In genomic region chr8:82773332-82774092, GRCm38 (mm10) we compare ENCODE assay signal across 8 mouse cellular contexts. TPM values are rescaled to one million over a fixed set of nuclear protein-coding genes. Genes with fewer than 3 reads are reported as not detected.
DNase-seq lines count a peak whose midpoint lies in the region; ATAC-seq and TF ChIP-seq lines count a peak whose summit lies in the region.

No protein-coding gene starts in this region.

- peak overlapping the region; percentile 90 for H3K4me2 ChIP-seq in hindbrain, postnatal 0 days (ENCODE audit: low read depth, low read length)

- H3K4me1 ChIP-seq in cerebellum, adult 2 months (ENCODE audit: control insufficient read depth, insufficient read depth, low read length) = no peaks in the 10 kb centered on the region; the same call in 1 of the 2 replicates
- peaks cover 8% of the 10 kb centered on the region; the same call in 1 of the 2 replicates for H3K4me1 ChIP-seq in hindbrain, postnatal 0 days (ENCODE audit: insufficient read depth, low read length)

- DNase-seq in cerebellum, adult 2 months = no peak
- no peak for DNase-seq in cerebellum, adult 11 months
- peak; percentile 17 for DNase-seq in urinary bladder, postnatal 25 days (ENCODE audit: low spot score)
- DNase-seq in urinary bladder, postnatal 14 days (ENCODE audit: low spot score) = no peak
- no peak for DNase-seq in hindbrain, postnatal 0 days (ENCODE audit: low spot score)
- DNase-seq in testis, postnatal 10 days (ENCODE audit: low spot score) = peak; percentile 44
- no peak for DNase-seq in natural killer cell, adult 2 months (ENCODE audit: low spot score in 2 of 2)

- WGBS in cerebellum, adult 2 months = 4% methylated on average over 35 of the region's 35 CpGs
- WGBS in hindbrain, postnatal 0 days = 4% methylated on average over 35 of the region's 35 CpGs

- no peaks in the 10 kb centered on the region for H3K27me3 ChIP-seq in cerebellum, adult 2 months (ENCODE audit: control insufficient read depth, insufficient read depth, low read length)
- no peaks in the 10 kb centered on the region for H3K27me3 ChIP-seq in hindbrain, postnatal 0 days (ENCODE audit: insufficient read depth, low read length)

- no peak; the same call in 1 of the 2 replicates for TF ChIP-seq POLR2A in cerebellum, adult 2 months (IDR thresholded peaks at IDR 0.05; ENCODE audit: borderline replicate concordance, insufficient read depth, low read length)

- ATAC-seq in hindbrain, postnatal 0 days = peak; percentile 88
- peak; percentile 57 for ATAC-seq in megakaryocyte, adult 5-6 weeks (ENCODE audit: poor library complexity, severe bottlenecking)

- H3K27ac ChIP-seq in cerebellum, adult 2 months (ENCODE audit: insufficient read depth, low read length) = peak overlapping the region; percentile 23; the same call in 1 of the 2 replicates
- peak overlapping the region; percentile 84 for H3K27ac ChIP-seq in hindbrain, postnatal 0 days

- H3K9me3 ChIP-seq in hindbrain, postnatal 0 days (ENCODE audit: low read length) = no peaks in the 10 kb centered on the region

- peak overlapping the region; percentile 75 for H3K4me3 ChIP-seq in cerebellum, adult 2 months (replicated peaks; ENCODE audit: insufficient read depth, low read depth, low read length)
- peak overlapping the region; percentile 93 for H3K4me3 ChIP-seq in hindbrain, postnatal 0 days (ENCODE audit: low read length)

- peak overlapping the region; percentile 88 for H3K9ac ChIP-seq in hindbrain, postnatal 0 days (replicated peaks; ENCODE audit: low read length)

- peaks cover 27% of the 10 kb centered on the region; the same call in 1 of the 2 replicates for H3K36me3 ChIP-seq in hindbrain, postnatal 0 days (ENCODE audit: insufficient read depth, low read length)

- TF ChIP-seq CTCF in cerebellum, adult 2 months (IDR thresholded peaks at IDR 0.05; ENCODE audit: borderline replicate concordance, insufficient read depth, low read depth, low read length) = no peak
- no peak for TF ChIP-seq CTCF in hindbrain, postnatal 0 days (IDR thresholded peaks at IDR 0.05; ENCODE audit: low read depth)

RNA-seq across cellular contexts. Expression of gene Zfp330, which starts 0.4 kb away (rescaled TPM):
- 41.1 and 42.0 TPM in 2 replicates for polyA plus RNA-seq in cerebellum, adult 2 months (2012; rRNA removed)
- 27.9 and 32.0 TPM in 2 replicates for total RNA-seq in hindbrain, postnatal 0 days (2014; rRNA removed)
- polyA plus RNA-seq in hindbrain, postnatal 0 days (2015; fragmentation: Nextera tagmentation; extraction: Ambion mirVana) = 68.1 and 69.9 TPM in 2 replicates
- total RNA-seq in megakaryocyte, adult 5-6 weeks (2015) = 41.3 and 49.9 TPM in 2 replicates
- 67.9 and 73.4 TPM in 2 replicates for total RNA-seq in megakaryocyte, adult 5-6 weeks (2017)

Comparison
In these comparisons a context has a peak if more than half of its experiments do, and no peak if none do; other contexts are left out.
1. DNase-seq: peak in urinary bladder, postnatal 25 days (single experiment) and testis, postnatal 10 days (single experiment); none in cerebellum, adult 2 months (0 of 2), cerebellum, adult 11 months (single experiment), urinary bladder, postnatal 14 days (single experiment), hindbrain, postnatal 0 days (single experiment) and natural killer cell, adult 2 months (0 of 2).